Comparison of ENCODE assay signal across 8 mouse cellular contexts in the genomic region with DNA sequence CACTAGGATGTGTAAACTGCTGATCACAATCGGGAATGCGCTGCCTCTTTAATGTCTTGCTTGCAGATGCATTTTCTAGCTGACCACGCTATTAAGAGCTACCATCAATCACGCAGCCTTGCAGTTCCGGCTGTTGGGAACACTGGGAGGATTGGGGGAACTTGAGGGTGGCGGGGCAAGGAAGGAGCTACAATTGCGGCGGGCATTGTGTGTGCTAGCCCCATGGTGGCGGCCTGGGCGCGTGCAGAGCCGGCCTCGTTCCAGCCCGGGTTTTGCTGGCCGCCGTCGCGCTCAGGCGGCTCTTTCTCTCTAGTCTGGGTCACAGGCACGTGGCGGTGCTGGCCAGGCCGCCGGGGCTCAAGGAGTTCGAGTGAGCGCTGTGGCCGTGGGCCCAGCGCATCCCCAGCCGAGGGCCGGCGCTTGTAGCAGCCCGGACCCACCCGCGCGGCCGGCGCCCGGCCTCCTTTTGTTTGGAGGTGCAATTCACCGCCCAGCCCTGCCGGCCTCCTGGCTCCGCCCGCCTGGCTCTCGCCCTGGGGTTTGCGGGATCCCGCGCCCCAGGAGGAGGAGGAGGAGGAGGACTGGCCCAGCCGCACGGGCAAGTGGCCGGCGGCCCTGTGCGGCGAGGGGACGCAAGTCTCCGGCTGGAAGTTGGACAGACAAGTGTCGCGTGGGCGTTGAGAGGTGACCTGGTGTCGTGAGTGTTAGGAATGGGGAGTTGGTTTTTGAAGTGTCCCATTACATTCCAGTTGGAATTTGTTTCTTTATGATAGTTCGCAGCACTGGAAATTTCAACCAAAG.
DNase-seq lines count a peak whose midpoint lies in the region; ATAC-seq and TF ChIP-seq lines count a peak whose summit lies in the region.

No protein-coding gene starts in this region.

- peak overlapping the region; percentile 98 for H3K4me2 ChIP-seq in forebrain, postnatal 0 days (ENCODE audit: low read depth)
- H3K4me2 ChIP-seq in lung, embryonic 16.5 days (ENCODE audit: low read depth, low read length): peak overlapping the region; percentile 93

- peaks cover 22% of the 10 kb centered on the region for H3K4me1 ChIP-seq in forebrain, postnatal 0 days (ENCODE audit: insufficient read depth)
- peaks cover 52% of the 10 kb centered on the region for H3K4me1 ChIP-seq in lung, embryonic 16.5 days (replicated peaks; ENCODE audit: control insufficient read depth, insufficient read depth, low read length)

- TF ChIP-seq CTCF in forebrain, postnatal 0 days (IDR thresholded peaks at IDR 0.05; ENCODE audit: low read depth): peak; percentile 32; the same call in 1 of the 2 replicates

- peak overlapping the region; percentile 79 for H3K27ac ChIP-seq in forebrain, postnatal 0 days (ENCODE audit: low read depth, low read length)
- H3K27ac ChIP-seq in lung, embryonic 16.5 days (ENCODE audit: low read length): peak overlapping the region; percentile 96

- H3K9ac ChIP-seq in forebrain, postnatal 0 days: peak overlapping the region; percentile 74
- H3K9ac ChIP-seq in lung, embryonic 16.5 days (ENCODE audit: low read length): peak overlapping the region; percentile 74

- no peaks in the 10 kb centered on the region for H3K27me3 ChIP-seq in forebrain, postnatal 0 days (ENCODE audit: insufficient read depth, low read length)
- no peaks in the 10 kb centered on the region for H3K27me3 ChIP-seq in lung, embryonic 16.5 days (ENCODE audit: control insufficient read depth, insufficient read depth, low read depth, low read length)

- ATAC-seq in forebrain, postnatal 0 days: peak; percentile 92
- peak; percentile 86 for ATAC-seq in lung, embryonic 16.5 days (ENCODE audit: low read depth)

- H3K36me3 ChIP-seq in forebrain, postnatal 0 days (ENCODE audit: insufficient read depth): no peaks in the 10 kb centered on the region
- H3K36me3 ChIP-seq in lung, embryonic 16.5 days (ENCODE audit: control insufficient read depth, insufficient read depth, low read length): no peaks in the 10 kb centered on the region

- DNase-seq in MEL-GATA-1-ER (ENCODE audit: extremely low read depth, low read depth): peak; percentile 25
- peak; percentile 75 for DNase-seq in cerebellum, adult 11-12 months
- DNase-seq in forebrain, postnatal 0 days: peak; percentile 80
- peak; percentile 88 for DNase-seq in heart, postnatal 4 days
- peak; percentile 67 for DNase-seq in layer of hippocampus, adult 9-11 months
- DNase-seq in ovary, adult 18-20 months (ENCODE audit: low spot score): peak; percentile 68
- peak; percentile 68 for DNase-seq in thymus, postnatal 0 days (ENCODE audit: low spot score)

- under 1% methylated on average over 57 of the region's 58 CpGs for WGBS in forebrain, postnatal 0 days
- WGBS in lung, embryonic 16.5 days: under 1% methylated on average over 58 of the region's 58 CpGs

- H3K9me3 ChIP-seq in forebrain, postnatal 0 days (ENCODE audit: low read length): no peaks in the 10 kb centered on the region
- H3K9me3 ChIP-seq in lung, embryonic 16.5 days (ENCODE audit: control insufficient read depth, low read length): no peaks in the 10 kb centered on the region

- H3K4me3 ChIP-seq in forebrain, postnatal 0 days (ENCODE audit: low read depth, low read length): peak overlapping the region; percentile 53
- H3K4me3 ChIP-seq in lung, embryonic 16.5 days (ENCODE audit: low read length): peak overlapping the region; percentile 59

Comparison
In these comparisons a context has a peak if more than half of its experiments do, and no peak if none do; other contexts are left out.
1. Peak in every context shown above with its lines: DNase-seq, ATAC-seq, H3K4me3 ChIP-seq and H3K27ac ChIP-seq.
2. DNase-seq: peak in every context shown above with its lines; median percentile 88 in heart, postnatal 4 days; 80 in forebrain, postnatal 0 days; 75 in cerebellum, adult 11-12 months; 68 in ovary, adult 18-20 months; 68 in thymus, postnatal 0 days; 67 in layer of hippocampus, adult 9-11 months; 25 in MEL-GATA-1-ER.